Mouse (Mus musculus) adrenal gland, postnatal 25 days (tissue): Measurements from ENCODE around the gene Sumo1. TPM values are rescaled to one million over a fixed set of nuclear protein-coding genes. Genes with fewer than 3 reads are reported as not detected.
"Not testable (repeated sequence)": the region's sequence is repeated elsewhere in the genome, so short reads cannot be mapped to it uniquely, and the experiment has no call there.

Source experiments
- DNase-seq: peaks from one replicate; pipeline ENCODE4 v3.0.0; 2021; ENCODE audit warnings: mixed read lengths
- long read RNA-seq: library from polyadenylated mRNA; stranded (forward); transcript quantifications from one replicate; pipeline ENCODE4 v2.0.0, GENCODE M21; 2021
- total RNA-seq: library from RNA; stranded (reverse); gene quantifications from 2 replicates; pipeline ENCODE4 v1.2.3, GENCODE M21; 2021

Gene Sumo1
- 160 and 162 TPM in 2 replicates for total RNA-seq
- long read RNA-seq, transcript Sumo1-201 (5 exons, 1,215 nt), result major isoform, 117 of 141 reads
- long read RNA-seq, partial matches to known transcripts, result 12 of 141 reads
- long read RNA-seq, other reads (novel, unspliced or antisense), result 12 of 141 reads

DNA sequence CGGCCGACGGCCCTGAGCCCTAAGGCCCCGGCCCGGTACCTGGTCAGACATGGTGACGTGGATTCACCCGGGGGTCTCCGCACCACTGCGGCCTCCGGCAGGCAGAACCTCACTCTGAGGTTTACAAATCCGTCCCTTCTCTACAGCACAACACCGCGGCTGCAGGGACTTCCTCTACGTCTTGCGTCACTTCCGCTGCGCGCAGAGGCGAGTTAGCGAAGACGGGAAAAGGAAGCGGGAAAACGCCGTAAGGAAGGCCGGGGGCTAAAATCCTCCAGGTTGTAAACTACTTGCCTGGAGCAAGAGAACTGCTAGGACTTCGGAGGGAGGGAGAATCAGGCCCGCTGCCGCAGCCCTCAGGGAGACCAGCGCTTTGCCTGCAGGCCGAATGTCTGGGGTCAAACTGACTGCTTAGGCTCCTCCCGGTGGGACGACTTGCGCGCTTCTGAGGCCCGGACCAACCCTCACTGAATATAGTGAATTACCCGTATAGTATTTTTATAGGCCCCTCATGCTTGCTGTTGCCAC is at the start of gene Sumo1:
Gene Sumo1 (minus strand): TSS at position 194 of the 528 bp plus-strand sequence.
- DNase-seq, result peak; percentile 88

DNA sequence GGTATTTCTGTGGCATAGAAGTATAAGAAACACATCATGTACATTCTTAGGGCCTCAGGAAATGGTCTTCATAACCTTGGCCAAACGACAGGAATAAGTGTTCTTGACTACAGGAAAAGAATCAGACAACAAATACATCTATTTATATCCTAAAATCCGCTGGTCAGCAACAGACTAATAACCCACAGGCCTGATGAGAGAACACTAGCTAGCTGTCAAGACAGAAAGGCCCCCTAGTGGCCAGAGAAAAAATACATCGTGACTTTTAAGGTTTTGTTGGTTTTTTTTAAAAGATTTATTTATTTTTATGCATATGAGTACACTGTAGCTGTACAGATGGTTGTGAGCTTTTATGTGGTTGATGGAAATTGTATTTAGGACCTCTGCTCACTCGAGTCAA is 49.3 kb upstream of the Sumo1 start:
- no peak for DNase-seq

DNA sequence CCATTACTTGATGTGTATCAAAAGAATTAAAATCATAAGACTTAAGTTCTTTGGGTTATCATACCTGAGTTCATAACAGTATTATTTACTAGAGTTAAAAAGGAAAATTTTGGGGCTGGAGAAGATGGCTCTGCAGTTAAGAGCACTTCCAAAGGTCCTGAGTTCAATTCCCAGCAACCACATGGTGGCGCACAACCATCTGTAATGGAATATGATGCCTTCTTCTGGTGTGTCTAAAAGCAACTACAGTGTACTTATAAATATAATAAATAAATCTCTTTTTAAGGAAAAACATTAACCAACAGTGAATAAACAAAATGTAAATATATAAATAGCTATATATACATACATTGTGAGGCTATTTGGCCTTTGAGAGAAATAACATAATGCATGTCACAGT is 31.1 kb upstream of the Sumo1 start:
- DNase-seq, result peak; percentile 6

DNA sequence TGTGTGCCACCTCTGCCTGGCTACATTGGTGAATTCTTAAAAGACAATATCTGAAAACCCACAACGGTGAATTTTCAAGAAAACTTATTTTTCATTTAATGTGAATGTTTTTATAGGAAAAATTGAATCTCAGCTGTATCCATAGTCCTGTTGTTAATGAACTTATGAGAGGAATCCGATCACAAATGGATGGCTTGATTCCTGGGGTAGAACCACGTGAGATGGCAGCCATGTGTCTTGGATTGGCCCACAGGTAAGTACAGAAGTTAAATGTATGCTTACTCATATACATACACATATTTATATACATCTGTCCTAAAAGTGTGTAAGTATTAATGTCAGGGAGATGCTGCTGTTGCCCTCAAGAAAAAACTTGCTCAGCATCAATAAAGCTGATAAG is 27.6 kb upstream of the Sumo1 start:
- DNase-seq, result no peak

DNA sequence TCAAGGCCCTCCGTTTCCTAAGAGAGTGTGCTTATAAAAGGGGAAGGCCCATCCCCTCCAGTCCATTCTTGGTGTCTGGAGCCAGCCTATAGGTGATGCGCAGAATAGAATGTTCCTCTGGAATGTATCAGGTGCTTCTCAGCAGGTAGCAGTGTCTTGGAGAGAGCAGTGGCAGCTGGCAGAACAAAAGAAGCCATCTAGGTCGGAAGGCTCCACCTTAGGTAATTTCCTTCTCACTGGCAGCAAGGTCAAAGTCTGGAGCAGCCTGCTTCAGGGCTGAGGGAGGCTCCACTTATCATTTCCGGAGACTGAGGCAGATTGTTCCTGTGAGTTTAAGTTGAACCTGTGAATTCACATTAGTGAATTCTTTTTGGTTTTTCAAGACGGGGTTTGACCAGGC is 27.1 kb upstream of the Sumo1 start:
- no peak for DNase-seq

DNA sequence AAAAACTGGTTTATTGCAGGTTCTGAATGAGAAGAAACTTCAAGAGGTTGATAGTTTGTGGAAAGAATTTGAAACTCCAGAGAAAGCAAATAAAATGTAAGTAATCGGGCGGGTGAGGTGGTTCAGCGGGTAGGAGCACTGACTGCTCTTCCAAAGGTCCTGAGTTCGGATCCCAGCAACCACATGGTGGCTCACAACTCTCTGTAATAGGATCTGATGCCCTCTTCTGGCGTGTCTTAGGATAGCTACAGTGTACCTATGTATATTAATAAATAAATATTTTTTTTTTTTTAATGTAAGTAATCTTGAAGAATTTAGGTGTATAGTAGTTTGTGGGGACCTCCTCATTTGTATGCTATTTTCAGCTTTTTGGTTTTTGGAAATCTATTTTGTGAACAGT is 19.8 kb upstream of the Sumo1 start:
- DNase-seq, result no peak

DNA sequence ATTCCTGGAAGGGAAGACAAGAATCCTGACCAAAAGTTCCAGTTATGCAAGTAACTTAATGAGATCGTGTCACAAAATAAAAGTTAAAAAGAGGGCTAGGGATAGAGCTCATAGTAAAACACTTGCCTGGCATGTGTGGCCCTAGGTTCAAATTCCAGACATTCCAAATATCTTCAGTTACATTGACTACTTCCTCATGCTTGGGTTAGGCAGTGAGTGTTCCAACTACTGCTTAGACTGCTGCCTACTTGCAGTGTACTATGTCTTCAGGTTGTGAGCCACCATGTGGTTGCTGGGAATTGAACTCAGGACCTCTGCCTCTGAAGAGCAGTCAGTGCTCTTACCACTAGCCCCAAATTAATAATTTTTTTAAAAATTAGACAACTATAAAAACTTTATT is 16.9 kb upstream of the Sumo1 start:
- no peak for DNase-seq

DNA sequence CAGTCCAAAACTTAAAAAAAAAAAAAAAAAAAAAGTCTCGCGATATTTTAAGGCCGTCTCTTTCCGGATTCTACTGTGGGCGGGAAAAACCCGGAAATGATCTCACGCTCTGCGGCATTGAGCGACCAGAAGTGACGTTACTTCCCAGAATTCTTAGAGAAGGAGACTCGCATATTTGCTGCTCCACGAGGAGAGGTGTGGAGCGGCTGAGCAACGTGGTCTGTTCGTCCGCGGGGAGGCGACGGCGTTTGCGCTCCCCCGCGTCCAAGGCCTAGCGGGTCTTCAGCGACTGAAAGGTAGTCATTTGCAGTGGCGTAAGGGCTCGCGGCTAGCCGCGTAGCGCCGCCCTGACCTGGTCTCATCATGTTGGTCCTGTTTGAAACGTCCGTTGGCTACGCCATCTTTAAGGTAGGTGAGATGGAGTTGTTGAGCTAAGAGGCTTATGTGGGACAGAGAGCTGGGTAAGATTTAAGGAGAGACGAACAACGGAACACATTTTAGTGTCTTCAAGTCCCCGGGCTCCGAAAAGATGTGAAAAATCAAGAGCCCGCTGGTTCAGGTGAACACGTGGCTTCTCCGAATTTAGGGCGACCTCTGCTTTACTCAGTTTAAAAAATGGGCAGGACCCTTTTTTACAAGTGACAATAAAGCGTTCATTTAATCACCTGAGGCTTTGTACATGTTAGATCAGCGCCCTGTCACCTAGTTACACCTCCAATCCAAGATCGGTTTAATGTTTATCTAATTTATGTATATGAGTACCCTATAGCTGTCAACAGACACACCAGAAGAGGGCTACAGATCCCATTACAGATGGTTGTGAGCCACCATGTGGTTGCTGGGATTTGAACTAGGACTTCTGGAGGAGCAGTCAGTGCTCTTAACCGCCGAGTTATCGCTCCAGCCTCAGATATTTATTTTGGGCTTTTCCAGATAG is 14.5 kb upstream of the Sumo1 start, which contains the start of gene Nop58:
Gene Nop58 (plus strand): TSS at position 153 of the 937 bp plus-strand sequence.
- peak; percentile 77 for DNase-seq

DNA sequence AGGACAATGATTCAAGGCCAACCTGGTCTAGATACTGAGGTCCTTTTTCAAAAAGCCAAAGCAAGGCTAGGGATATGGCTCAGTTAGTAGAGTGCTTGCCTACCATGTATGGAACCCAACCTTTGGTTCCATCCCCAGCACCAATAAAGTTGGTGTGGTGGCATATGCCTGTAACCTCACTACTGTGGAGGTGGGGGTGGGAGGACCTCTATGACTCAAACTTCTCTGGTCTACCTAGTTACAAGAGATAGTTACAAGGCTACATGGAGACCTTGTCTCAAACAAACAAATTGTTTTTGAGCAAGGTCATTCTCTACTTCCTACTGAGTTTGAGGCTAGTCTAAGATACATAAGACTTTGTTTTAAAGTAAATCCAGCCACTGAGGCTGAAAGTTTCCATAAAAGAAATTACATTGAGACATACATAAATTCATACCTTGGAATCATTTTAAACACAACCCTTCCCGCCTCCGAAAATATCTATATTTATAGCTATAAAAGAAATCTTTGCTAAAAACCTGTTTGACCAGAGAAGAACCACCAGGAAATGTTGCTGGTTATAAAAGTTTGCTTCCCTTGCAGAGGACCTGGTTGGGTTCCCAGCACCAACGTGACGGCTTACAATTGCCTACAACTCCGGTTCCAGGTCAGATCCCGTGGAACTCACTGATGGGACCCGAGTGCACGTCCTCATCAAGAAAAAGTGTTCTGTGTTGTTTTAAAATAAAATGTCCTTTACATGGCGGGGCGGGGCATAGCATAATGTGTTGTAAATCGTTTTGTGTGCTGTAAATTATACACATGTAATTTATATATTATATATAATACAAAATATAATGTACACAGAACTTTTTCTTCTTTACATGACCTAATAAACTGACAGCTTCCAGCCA is 13.5 kb upstream of the Sumo1 start:
- DNase-seq, result no peak

DNA sequence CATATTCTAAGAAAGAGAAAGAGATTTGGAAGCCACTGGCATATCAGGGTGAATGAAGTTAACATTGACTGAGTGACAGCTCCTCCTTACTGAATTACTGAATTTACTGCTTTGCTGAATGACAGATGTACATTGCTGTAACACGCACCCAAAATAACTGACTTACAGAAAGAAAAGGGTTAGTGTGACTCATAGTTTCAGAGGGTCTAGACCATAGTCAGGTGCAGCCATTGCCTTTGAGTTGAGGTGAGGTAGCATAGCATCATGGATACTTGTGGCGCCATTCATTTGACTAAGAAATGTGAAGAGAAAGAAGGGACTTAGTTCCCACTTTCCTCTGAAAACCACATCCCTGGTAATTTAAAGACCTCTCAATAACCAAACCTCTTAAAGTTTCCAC is 3.0 kb upstream of the Sumo1 start:
- no peak for DNase-seq

DNA sequence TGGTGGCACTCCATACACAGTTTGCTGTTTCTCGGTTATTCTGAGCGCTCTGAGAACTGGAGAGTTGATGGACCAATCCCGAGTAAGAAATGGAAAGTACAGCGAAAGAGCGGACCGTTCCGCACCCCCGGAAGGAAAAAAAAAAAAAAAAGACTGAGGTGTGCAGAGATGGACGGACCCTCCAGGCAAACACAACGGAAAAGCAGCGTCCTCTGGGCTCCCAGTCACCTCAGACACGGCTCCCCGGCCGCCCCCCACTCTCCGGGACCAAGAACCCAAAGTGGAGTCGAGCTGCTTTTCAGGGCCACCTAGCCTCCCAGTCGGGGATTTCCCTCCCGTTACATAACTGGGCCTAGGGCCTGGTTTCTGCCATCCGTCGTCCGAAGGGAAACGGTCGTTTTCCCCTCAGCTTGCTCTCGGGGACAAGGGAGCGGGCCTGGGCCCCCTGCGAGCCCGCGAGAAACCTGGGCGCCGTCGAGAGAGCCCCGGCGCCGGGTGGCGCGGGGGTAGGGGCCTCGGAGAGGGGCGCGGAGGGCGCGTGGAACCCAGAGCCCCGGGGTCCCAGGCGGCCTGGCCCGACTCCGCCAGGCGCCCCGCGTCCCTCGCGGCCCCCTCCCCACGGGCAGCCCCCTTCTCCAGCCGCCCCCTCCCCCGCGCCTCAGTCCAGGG is 538 bp downstream of the Sumo1 start:
- DNase-seq, result peak; percentile 32

DNA sequence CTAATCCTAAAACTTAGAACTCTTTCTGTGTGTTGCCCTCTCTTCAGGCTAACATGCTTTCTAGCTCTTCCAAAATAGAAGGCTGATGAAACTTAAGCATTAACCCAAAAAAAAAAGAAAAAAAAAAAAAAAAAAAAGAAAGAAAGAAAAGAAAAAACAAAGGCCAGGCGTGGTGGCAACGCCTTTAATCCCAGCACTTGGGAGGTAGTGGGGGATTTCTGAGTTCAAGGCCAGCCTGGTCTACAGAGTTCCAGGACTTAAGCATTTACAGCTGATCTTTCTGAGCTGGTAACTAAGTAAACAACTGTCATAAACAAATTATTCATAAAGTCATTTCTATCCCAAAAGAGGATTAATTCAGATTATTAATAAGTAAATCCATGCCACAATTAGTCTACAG is 1.8 kb downstream of the Sumo1 start:
- no peak for DNase-seq

DNA sequence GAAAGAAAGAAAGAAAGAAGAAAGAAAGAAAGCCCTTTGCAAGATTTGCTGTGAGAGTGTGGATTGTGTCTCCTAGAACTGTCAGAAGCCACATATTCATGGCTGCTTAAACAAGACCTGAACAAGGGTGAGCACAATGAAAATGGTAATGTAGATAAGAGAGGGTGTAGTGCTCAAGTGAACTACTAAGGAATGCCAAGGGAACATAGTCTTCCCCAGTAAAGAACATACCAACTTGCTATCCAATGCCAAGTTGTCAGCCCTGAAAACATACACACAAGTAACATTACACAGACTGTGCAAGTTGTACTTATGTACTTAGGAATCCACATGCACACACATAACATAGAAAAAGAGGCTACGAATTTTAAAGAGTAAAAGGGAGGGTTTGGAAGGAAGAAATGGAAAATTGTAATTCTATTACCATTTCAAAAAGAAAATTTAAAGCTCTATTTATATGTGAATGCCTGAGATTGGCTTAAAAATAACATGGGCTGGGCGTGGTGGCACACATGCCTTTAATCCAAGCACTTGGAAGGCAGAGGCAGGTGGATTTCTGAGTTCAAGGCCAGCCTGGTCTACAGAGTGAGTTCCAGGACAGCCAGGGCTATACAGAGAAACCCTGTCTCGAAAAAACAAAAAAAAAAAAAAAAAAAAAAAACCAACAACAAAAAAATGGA is 7.0 kb downstream of the Sumo1 start:
- DNase-seq, result no peak

DNA sequence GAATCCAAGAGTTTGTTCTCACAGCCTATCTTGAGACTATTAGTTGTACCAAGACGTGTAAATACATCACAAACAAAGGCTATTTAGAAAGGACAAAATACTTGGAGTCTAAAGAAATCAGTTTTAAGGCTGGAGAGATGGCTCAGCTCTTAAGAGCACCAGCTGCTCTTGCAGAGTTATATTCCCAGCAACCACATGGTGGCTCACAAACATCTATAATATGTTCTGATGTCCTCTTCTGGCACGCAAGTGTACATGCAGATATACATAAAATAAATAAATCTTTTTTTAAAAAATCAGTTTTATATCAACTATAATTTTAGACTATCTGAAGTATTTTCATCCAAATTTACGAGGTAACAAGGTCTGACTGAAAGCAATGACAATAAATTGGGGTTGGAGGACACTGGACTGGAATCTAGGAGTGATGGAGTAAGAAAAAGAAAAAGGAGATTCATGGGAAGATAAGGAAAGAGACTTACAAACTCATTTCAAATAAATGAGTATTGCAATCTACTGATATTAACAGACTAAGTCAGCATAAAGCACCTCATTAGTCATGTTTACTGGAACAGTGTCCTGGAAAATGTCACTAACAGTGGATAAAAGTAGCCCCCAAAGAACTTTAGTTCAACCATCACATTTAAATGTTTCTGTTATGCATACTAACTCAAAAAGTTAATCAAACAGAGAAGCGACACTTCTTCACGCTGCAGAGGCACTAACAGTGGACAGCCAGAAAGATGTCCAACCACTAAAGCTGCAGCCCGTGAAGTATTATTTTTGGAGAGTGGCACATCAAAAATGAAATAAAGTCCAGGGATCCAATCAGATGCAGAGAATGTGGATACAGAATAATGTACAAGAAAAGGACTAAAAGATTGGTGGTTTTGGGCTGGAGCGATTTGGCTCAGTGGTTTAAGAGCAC is 14.1 kb downstream of the Sumo1 start:
- DNase-seq, result no peak

DNA sequence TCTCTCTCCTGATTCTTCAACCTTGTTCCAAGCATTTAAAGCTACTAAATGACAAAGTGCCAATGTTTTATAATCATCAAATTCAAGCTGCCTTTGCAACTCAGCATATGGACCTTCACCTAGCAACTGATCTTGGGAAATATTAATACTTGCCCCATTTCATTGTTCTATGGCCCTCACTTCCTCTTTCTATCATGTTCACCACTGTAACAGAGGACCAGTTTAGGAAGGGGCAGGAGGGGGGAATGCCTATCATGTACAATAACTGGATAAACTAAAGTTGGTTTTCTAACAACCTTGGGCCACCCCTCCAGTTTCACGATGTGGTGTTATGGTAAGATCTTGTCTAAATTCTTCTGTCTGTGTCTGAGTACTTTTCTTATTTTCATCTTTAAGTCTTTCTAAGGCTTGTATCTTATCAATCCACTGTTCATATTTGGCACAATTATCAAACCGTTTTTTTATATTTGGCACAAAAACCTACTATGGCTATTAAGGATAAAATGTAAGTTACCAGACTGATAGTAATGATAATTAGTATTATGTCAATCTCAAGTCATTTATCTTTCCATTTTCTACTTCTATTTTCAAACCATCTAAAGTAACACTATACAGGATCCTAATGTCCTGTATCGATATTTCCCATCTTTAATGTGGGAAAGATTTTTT is 17.3 kb downstream of the Sumo1 start:
- no peak for DNase-seq

DNA sequence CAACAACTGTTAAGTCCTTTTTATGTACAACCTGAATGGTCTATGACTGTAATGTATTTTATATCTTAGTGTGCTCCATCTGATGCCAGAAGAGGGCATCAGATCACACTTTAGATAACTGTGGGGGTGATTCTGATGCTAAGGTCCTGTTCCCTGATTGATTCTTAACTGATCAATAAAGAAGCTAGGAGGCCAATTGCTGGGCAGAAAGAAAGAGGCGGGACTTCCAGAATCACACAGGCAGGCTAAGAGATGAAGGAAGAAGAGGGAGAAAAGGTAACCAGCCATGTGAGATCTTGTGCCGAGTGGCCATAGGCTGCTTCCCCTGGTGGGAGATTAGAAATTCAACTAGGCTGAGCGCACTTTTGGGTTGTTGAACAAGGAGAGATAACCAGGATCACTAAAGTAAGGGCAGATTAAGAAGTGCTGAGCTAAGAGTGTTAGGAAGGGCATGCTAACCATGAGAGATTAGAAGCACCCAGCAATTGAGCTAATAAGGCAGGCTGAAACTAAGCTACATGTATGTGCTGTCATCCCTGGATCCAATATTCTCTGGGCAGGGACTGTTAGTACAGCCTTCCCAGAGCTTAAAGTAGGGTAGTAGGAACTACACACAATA is 19.3 kb downstream of the Sumo1 start:
- no peak for DNase-seq

DNA sequence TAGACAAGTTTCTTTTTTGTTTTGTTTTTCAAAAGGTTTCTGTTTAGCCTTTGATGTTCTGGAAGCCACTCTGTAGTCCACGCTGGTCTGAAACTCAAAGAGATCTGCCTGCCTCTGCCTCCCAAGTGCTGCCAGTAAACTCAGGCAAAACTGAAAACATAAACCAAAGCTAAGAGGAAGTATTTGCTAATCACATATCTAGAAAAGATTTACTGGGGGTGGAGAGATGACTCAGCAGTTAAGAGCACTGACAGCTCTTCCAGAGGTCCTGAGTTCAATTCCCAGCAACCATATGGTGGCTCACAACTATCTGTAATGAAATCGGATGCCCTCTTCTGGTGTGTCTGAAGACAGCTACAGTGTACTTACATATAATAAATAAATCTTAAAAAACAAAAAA is 24.1 kb downstream of the Sumo1 start:
- not testable (repeated sequence) for DNase-seq

DNA sequence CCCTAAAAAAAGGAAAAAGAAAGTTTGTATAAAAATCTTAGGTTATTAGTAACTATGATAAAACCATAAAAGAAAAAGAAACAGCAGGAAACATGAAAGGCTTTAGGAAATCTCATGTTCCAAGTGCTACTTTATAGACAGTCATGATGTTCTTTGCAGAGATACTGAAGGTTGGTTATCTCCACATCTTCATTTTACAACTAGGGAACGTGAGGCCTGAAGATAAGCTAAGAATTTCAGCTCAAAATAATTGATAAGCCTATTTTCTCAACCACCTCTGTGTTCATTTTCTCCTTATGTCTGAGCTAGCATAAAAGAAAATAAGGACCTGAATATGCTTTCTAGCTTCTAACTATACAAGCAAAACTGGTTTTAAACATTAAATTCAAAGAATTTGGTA is 28.1 kb downstream of the Sumo1 start:
- DNase-seq, result no peak

DNA sequence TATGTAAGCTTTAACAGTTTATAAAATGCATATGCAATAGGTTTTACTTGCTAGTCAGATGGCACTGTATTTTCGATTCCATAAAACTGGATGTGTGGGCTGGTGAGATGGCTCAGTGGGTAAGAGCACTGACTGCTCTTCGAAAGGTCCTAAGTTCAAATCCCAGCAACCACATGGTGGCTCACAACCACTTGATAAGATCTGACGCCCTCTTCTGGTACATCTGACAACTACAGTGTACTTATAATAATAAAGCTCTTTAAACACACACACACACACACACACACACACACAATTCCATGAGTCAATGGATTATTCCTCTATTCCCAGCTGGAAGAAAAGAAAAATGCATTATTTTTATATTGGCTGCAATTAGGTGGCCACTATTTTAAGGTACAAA is 32.3 kb downstream of the Sumo1 start:
- no peak for DNase-seq
